Mouse (Mus musculus): ENCODE results near the gene Foxp1. TPM values are rescaled to one million over a fixed set of nuclear protein-coding genes. Genes with fewer than 3 reads are reported as not detected.

The Foxp1 gene
- polyA plus RNA-seq, 1 experiment = 88.7 TPM

DNA sequence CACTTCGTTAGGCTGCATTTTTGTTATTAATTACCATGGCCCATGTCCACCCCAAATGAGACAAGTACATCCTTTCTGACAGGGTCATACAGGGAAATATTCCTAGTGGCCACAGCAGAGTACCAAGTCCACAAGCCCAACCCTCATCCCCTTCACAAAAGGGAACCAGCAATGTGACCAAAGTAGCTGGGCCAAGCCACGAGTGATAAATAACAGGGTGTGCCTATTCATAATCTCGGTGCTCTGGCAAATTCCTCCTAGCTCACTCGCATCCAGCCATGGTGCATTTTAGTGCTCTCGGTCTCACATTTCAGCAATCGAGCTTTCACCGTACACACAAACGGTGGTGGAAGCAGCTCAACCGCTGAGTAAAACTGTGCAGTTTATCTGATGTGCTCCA lies 119.6 kb downstream of the Foxp1 start:
- TF ChIP-seq GATA1 (IDR thresholded peaks at IDR 0.05; ENCODE audit: low read length) = no peak

DNA sequence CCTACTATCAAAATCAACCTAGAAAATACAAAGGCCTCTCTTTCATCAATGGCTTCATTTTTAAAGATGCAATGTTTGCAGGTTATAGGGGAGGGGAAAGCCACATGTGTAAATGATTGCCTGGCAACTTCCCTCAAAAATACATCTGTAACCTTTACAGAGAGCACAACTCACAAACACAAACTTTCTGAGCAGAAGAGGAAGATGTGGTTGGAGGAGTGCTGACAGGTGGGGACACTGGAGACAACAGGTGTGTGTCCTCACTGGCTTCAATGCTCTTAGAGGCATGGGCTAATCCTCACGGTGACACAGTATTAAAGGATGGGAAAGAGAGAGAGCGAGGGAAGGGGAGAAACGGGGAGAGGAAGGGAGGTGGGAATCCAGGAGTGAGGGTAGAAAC lies 120.2 kb downstream of the Foxp1 start:
- no peak for TF ChIP-seq GATA1 (IDR thresholded peaks at IDR 0.05; ENCODE audit: low read length)

DNA sequence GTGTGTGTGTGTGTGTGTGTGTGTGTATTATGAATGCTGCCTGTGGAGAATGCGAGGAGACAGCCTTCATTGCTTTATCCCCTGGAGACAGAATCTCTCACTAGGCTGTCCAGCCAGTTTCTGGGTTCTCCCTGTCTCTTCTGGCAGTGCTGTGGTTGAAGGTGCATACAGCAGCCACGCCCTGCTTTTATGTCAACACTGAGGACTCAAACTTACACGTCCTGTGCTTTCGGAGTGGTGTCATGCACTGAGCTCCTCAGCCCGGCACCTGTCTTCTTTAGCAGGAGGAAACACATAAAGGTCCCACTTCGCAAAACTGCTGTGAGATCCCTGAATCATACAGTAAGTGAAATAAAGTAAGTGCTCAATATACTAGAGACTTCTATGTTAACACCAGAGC lies 120.7 kb downstream of the Foxp1 start:
- TF ChIP-seq GATA1 (IDR thresholded peaks at IDR 0.05; ENCODE audit: low read length) = no peak

GRCm38 (mm10) chr6:99401211-99401610 lies 121.3 kb downstream of the Foxp1 start:
- no peak for TF ChIP-seq GATA1 (IDR thresholded peaks at IDR 0.05; ENCODE audit: low read length)

- no peak for TF ChIP-seq GATA1 (IDR thresholded peaks at IDR 0.05; ENCODE audit: low read length)
Observed at GRCm38 (mm10) chr6:99395745-99396144, 126.8 kb downstream of the Foxp1 start.

GRCm38 (mm10) chr6:99394801-99395200 lies 127.7 kb downstream of the Foxp1 start:
- TF ChIP-seq GATA1 (IDR thresholded peaks at IDR 0.05; ENCODE audit: low read length) = no peak

DNA sequence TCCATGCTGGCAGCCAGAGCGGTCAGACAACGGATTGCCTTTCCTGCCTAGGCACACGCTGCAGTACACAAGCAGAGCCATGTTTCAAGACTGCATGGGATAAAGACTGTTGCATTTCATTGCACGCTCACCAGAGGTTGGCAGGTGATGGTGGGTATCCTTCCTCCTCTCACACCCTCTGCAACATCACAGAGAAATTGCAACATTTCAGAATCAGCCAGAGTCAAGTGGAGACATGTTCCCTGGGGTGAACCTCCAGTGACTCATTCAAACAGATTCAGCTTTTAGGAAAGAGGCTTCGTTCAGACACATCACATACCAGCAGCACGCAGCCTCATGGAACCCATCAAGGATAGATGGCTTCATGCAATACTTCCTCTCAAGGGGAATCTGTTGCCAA lies 130.0 kb downstream of the Foxp1 start:
- TF ChIP-seq GATA1 (IDR thresholded peaks at IDR 0.05; ENCODE audit: low read length) = no peak

DNA sequence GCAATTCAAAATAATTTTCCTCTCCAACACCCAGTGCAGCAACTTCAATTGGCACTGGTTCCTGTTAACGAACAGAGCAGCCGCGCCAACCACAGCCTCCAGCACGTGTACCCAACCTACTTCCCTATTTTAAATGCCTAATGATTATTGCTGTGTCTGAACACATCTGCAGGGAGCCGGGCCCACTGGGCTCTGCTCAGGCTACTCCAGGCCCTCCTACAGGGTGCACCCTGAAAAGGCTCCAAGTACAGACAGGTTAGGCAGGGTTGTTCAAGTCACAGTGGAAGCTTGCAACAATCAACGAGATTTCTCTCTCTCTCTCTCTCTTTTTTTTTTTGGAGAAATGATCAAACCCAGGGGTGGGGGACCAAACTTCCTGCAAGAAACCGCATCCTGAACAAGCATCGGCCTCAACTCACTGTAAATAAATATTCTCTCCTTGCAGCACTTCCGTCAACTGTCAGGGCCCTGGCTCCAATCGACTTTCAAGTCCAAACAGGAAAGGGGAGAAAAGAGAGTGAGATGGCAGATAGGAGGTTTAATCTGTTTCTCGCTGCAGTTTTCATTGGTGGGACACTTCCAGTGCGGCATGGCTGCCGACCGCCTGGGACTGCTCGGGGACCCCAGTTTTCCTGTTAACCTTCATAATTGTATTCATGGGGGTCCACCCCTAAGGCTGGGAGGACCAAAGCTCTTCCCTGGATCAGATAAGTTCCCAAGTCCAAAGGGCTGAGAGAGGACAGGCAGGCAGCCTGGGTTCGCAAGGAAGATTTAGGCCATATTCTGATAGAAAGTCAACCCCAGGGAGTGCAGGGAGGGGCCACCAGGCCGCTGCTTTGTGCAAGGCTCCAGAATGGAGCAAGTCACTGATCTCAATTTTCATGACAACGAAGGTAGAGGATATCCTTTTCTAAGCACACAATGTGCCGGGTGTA lies 133.5 kb downstream of the Foxp1 start:
- no peak for TF ChIP-seq GATA1 (IDR thresholded peaks at IDR 0.05; ENCODE audit: low read length)

GRCm38 (mm10) chr6:99388023-99388422 lies 134.5 kb downstream of the Foxp1 start:
- TF ChIP-seq GATA1 (IDR thresholded peaks at IDR 0.05; ENCODE audit: low read length) = no peak

DNA sequence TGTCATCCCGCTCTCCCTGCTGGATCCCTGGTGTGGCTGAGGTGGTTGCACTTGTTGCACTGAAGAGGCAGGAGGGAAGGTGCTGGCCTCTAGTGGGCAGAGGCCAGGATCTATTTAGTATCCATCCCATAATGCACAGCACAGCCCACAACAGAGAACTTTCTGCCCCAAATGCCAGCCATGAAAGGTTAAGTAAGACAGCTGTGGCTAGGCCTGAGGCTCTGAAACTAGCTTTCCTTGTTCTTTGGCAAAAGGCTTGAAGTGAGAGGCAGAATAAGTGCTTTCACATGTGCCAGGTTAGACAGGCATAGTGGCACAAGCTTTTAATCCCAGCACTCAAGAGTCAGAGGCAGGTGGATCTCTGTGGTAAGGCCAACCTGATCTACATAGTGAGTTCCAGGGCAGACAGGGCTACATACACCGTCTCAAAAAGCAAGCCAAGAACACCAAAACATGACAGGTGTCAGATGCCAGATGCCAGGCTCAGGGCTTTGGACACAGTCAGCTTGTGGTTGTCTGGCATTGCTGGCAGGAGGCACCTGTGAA lies 137.4 kb downstream of the Foxp1 start:
- TF ChIP-seq GATA1 (IDR thresholded peaks at IDR 0.05; ENCODE audit: low read length) = no peak

DNA sequence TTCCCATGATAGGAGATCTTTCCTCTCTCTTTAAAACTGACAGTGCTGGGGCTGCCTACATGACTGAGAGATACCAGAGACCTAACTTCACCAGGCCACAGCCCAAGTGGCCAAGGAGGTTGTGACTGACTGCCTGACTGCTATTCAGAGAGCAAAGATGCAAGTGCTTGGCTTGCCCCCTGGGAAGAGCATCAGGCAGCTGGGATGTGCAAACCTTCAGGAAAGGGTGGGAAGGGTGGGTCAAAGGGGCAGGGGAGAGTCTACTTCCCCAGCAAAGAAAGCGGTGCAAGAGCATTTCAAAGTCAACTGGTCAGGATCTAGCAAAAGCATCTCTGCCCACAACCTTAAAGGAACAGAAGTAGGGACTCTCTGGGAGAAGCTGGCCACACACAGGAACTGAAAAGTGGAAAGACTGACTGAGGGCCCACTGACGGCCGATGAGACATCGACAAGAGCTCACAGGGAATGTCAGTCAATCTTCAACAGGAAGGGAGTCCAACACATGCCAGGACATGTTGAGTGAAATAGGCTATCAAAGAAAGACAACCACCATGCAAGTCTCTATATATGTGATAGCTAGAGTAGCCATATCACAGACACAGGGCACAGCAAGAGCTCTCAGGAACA lies 138.6 kb downstream of the Foxp1 start:
- no peak for TF ChIP-seq GATA1 (IDR thresholded peaks at IDR 0.05; ENCODE audit: low read length)

DNA sequence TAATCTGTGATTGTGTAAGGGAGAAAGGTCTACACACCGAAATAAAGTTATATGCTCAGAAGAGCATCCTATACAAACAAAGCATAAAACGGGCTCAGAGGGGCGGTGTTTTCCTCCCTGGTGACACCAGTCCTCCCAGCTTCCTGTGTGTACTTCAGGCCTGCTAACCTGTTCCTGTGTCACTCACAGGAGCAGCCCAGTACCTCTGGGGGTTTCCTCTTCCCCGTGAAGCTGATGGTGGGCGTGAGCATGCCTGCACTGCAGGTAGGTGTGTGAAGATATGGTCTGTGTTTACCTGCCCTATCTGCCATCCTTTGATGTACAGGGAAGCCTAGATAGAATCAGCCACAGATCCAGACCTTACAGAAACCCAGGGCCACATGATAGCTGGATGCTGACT lies 142.4 kb downstream of the Foxp1 start:
- TF ChIP-seq GATA1 (IDR thresholded peaks at IDR 0.05; ENCODE audit: low read length) = no peak

GRCm38 (mm10) chr6:99378997-99379710 lies 143.4 kb downstream of the Foxp1 start:
- no peak for TF ChIP-seq GATA1 (IDR thresholded peaks at IDR 0.05; ENCODE audit: low read length)

DNA sequence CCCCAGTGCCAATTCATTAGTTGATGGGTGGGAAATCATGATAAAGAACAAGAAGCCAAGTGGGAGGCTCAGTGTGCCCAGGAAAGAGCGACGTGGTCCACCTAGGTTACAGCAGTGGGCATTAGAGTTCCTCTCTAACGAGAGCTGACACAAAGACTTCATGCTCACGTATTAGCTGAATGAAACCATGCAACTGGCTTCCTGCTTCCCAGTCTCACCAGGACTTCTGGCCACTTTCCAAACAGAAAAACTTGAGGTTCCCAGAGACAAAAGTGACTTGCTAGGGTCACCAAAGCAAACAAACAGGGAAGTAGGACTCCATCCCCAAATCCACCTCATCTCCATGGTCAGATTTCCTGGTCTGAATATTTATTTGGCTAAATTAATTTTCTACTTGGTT lies 144.8 kb downstream of the Foxp1 start:
- TF ChIP-seq GATA1 (IDR thresholded peaks at IDR 0.05; ENCODE audit: low read length) = no peak

- no peak for TF ChIP-seq GATA1 (IDR thresholded peaks at IDR 0.05; ENCODE audit: low read length)
Observed at GRCm38 (mm10) chr6:99377131-99377530, 145.4 kb downstream of the Foxp1 start.

DNA sequence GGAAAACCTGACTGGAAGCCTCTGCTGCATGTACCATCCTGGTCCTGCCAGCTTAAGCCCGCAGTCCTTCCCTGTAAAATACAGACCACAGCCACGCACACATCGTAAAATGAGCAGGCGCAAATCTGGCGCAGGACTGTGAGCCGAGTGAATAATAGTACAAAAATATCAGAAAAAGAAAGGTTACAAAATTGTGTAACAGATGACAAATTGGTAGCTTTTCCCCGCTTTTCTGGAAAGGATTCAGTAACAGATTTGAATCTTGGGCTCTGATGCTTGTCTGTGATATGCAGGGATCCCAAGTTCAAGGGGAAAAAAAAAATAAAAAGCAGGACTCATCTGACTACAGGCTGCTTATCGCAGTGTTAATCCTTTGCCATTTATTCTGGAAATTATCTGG lies 145.8 kb downstream of the Foxp1 start:
- TF ChIP-seq GATA1 (IDR thresholded peaks at IDR 0.05; ENCODE audit: low read length) = no peak

Data from G1E-ER4 (cell line).